ENCODE assay signal across 9 mouse cellular contexts in genomic region chr6:48642764-48643292, GRCm38 (mm10). TPM values are rescaled to one million over a fixed set of nuclear protein-coding genes. Genes with fewer than 3 reads are reported as not detected.
DNase-seq lines count a peak whose midpoint lies in the region; ATAC-seq and TF ChIP-seq lines count a peak whose summit lies in the region.
"Had no signal": no experiment of that assay in that cellular context is flagged by ENCODE, and none has a peak within 500 bp of the region (broad histone marks: within the 10 kb centered on the region; RNA-seq: fewer than 3 reads in every experiment).

No protein-coding gene starts in this region.

- peak; percentile 76 for TF ChIP-seq CTCF in heart, adult 2 months (IDR thresholded peaks at IDR 0.05)

- no peaks in the 10 kb centered on the region for H3K36me3 ChIP-seq in heart, adult 2 months (ENCODE audit: control insufficient read depth, insufficient read depth, low read length)
- no peaks in the 10 kb centered on the region for H3K36me3 ChIP-seq in embryonic facial prominence, embryonic 14.5 days (ENCODE audit: control insufficient read depth, insufficient read depth, low read length)
- H3K36me3 ChIP-seq: limb, embryonic 12.5 days had no signal

- no peak for TF ChIP-seq POLR2A in heart, adult 2 months (IDR thresholded peaks at IDR 0.05; ENCODE audit: insufficient read depth, low read depth, low read length)

- no peak for DNase-seq in heart, adult 2 months
- no peak for DNase-seq in heart, postnatal 25 days (ENCODE audit: low spot score)
- DNase-seq in urinary bladder, postnatal 25 days (ENCODE audit: low spot score), result peak; percentile 37
- no peak for DNase-seq in urinary bladder, adult 2 months (ENCODE audit: low spot score)
- peak; percentile 83 for DNase-seq in embryonic facial prominence, embryonic 14.5 days (ENCODE audit: low spot score)
- DNase-seq in lung, postnatal 14 days, result peak; percentile 61
- DNase-seq in spleen, adult 12 weeks (ENCODE audit: low spot score), result no peak
- no peak for DNase-seq in gastrocnemius, postnatal 14 days

- H3K27ac ChIP-seq in heart, adult 2 months, result no peak overlapping the region
- H3K27ac ChIP-seq in embryonic facial prominence, embryonic 14.5 days (replicated peaks; ENCODE audit: low read depth, low read length), result no peak overlapping the region
- H3K27ac ChIP-seq: limb, embryonic 12.5 days had no signal

- no peaks in the 10 kb centered on the region for H3K9me3 ChIP-seq in embryonic facial prominence, embryonic 14.5 days (ENCODE audit: control insufficient read depth, low read length)
- H3K9me3 ChIP-seq: limb, embryonic 12.5 days had no signal

- no peak overlapping the region for H3K4me2 ChIP-seq in embryonic facial prominence, embryonic 14.5 days (ENCODE audit: low read depth, low read length)
- H3K4me2 ChIP-seq: limb, embryonic 12.5 days had no signal

- peaks cover 1% of the 10 kb centered on the region; the same call in 1 of the 2 replicates for H3K4me1 ChIP-seq in heart, adult 2 months (ENCODE audit: control insufficient read depth, insufficient read depth, low read length)
- no peaks in the 10 kb centered on the region for H3K4me1 ChIP-seq in embryonic facial prominence, embryonic 14.5 days (ENCODE audit: control insufficient read depth, insufficient read depth, low read length)

- H3K27me3 ChIP-seq in heart, adult 2 months (ENCODE audit: control insufficient read depth, insufficient read depth, low read length), result no peaks in the 10 kb centered on the region
- H3K27me3 ChIP-seq in embryonic facial prominence, embryonic 14.5 days (replicated peaks; ENCODE audit: control insufficient read depth, insufficient read depth, low read length), result no peaks in the 10 kb centered on the region
- H3K27me3 ChIP-seq: limb, embryonic 12.5 days had no signal

- 23% methylated on average over 4 of the region's 4 CpGs for WGBS in heart, adult 2 months
- WGBS in embryonic facial prominence, embryonic 14.5 days, result 18% methylated on average over 4 of the region's 4 CpGs

- H3K4me3 ChIP-seq in heart, adult 2 months, result no peak overlapping the region
- no peak overlapping the region for H3K4me3 ChIP-seq in embryonic facial prominence, embryonic 14.5 days (ENCODE audit: low read depth, low read length)
- H3K4me3 ChIP-seq: limb, embryonic 12.5 days had no signal

- intact Hi-C loops in heart, adult 2 months (cut with DNase I), result loop anchor here (1.0 to 5.0 kb wide), 3 partner anchors 61 to 466 kb away; no protein-coding TSS in a partner anchor
- intact Hi-C loops in heart, postnatal 25 days (cut with DNase I), result loop anchor here (1.0 to 2.0 kb wide), 2 partner anchors 61 to 96 kb away; no protein-coding TSS in a partner anchor
- intact Hi-C loops in gastrocnemius, postnatal 14 days (cut with DNase I; ENCODE audit: low total_unique reads), result loop anchor here (5.0 to 10.0 kb wide), 3 partner anchors 61 to 468 kb away; partner anchors contain the start of gene Atp6v0e2

- TF ChIP-seq EP300 in heart, adult 2 months (IDR thresholded peaks at IDR 0.05; ENCODE audit: insufficient read depth, low read depth, low read length), result no peak

- no peak for ATAC-seq in embryonic facial prominence, embryonic 14.5 days (ENCODE audit: low read depth)

- H3K79me2 ChIP-seq in heart, adult 2 months (replicated peaks; ENCODE audit: control insufficient read depth, insufficient read depth, low read length), result no peaks in the 10 kb centered on the region

- H3K9ac ChIP-seq in heart, adult 2 months (ENCODE audit: low read depth, low read length), result no peak overlapping the region
- H3K9ac ChIP-seq in embryonic facial prominence, embryonic 14.5 days (ENCODE audit: low read depth, low read length), result no peak overlapping the region
- H3K9ac ChIP-seq: limb, embryonic 12.5 days had no signal

RNA-seq across cellular contexts. Expression of gene Gimap8, which starts 4.2 kb away (rescaled TPM):
- 1 to 10 TPM; 7.1 to 7.6 TPM for total RNA-seq in heart, adult 2 months (2021)
- 4.1 and 7.3 TPM in 2 replicates for polyA plus RNA-seq in heart, adult 2 months (2012; rRNA removed)
- 1 to 10 TPM; 7.8 to 8.0 TPM for total RNA-seq in heart, postnatal 25 days (2021)
- polyA plus RNA-seq in urinary bladder, adult 2 months (2012; rRNA removed), result 6.2 and 8.1 TPM in 2 replicates
- 0.46 and 0.93 TPM in 2 replicates for polyA plus RNA-seq in embryonic facial prominence, embryonic 14.5 days (2014; fragmentation: Nextera tagmentation; extraction: Ambion mirVana)
- total RNA-seq in gastrocnemius, postnatal 14 days (2021), result 1 to 10 TPM; 4.3 to 5.3 TPM

RNA-seq across cellular contexts. Expression of gene AI854703, which starts 16.3 kb away (rescaled TPM):
- total RNA-seq in heart, adult 2 months (2021), result under 1 TPM; 0.16 to 0.29 TPM
- polyA plus RNA-seq in heart, adult 2 months (2012; rRNA removed), result 0.68 and 1.1 TPM in 2 replicates
- total RNA-seq in heart, postnatal 25 days (2021), result under 1 TPM; 0.14 to 0.23 TPM
- polyA plus RNA-seq in urinary bladder, adult 2 months (2012; rRNA removed), result 5.7 and 6.2 TPM in 2 replicates
- 0.77 and 0.90 TPM in 2 replicates for polyA plus RNA-seq in embryonic facial prominence, embryonic 14.5 days (2014; fragmentation: Nextera tagmentation; extraction: Ambion mirVana)
- under 1 TPM; 0.40 to 0.45 TPM for total RNA-seq in gastrocnemius, postnatal 14 days (2021)

RNA-seq across cellular contexts. Expression of gene Gimap9, which starts 33.1 kb away (rescaled TPM):
- 1 to 10 TPM; 3.1 to 3.4 TPM for total RNA-seq in heart, adult 2 months (2021)
- 1.8 and 3.7 TPM in 2 replicates for polyA plus RNA-seq in heart, adult 2 months (2012; rRNA removed)
- 1 to 10 TPM; 3.1 to 4.9 TPM for total RNA-seq in heart, postnatal 25 days (2021)
- polyA plus RNA-seq in urinary bladder, adult 2 months (2012; rRNA removed), result 5.6 and 6.9 TPM in 2 replicates
- polyA plus RNA-seq in embryonic facial prominence, embryonic 14.5 days (2014; fragmentation: Nextera tagmentation; extraction: Ambion mirVana), result 7.4 and 9.1 TPM in 2 replicates
- 1 to 10 TPM; 1.6 to 2.2 TPM for total RNA-seq in gastrocnemius, postnatal 14 days (2021)

RNA-seq across cellular contexts. Expression of gene Zfp775, which starts 41.0 kb away (rescaled TPM):
- total RNA-seq in heart, adult 2 months (2021), result 10 to 100 TPM; 11.8 to 12.9 TPM
- 6.2 and 7.0 TPM in 2 replicates for polyA plus RNA-seq in heart, adult 2 months (2012; rRNA removed)
- total RNA-seq in heart, postnatal 25 days (2021), result 10 to 100 TPM; 10.9 to 11.2 TPM
- polyA plus RNA-seq in urinary bladder, adult 2 months (2012; rRNA removed), result 4.6 and 7.7 TPM in 2 replicates
- polyA plus RNA-seq in embryonic facial prominence, embryonic 14.5 days (2014; fragmentation: Nextera tagmentation; extraction: Ambion mirVana), result 5.9 and 6.1 TPM in 2 replicates
- total RNA-seq in gastrocnemius, postnatal 14 days (2021), result 1 to 10 TPM; 5.2 to 5.5 TPM

RNA-seq across cellular contexts. Expression of gene Gimap4, which starts 41.5 kb away (rescaled TPM):
- 10 to 100 TPM; 22.4 to 25.3 TPM for total RNA-seq in heart, adult 2 months (2021)
- polyA plus RNA-seq in heart, adult 2 months (2012; rRNA removed), result 28.1 and 42.1 TPM in 2 replicates
- 10 to 100 TPM; 29.0 to 30.8 TPM for total RNA-seq in heart, postnatal 25 days (2021)
- 19.0 and 19.1 TPM in 2 replicates for polyA plus RNA-seq in urinary bladder, adult 2 months (2012; rRNA removed)
- polyA plus RNA-seq in embryonic facial prominence, embryonic 14.5 days (2014; fragmentation: Nextera tagmentation; extraction: Ambion mirVana), result 12.6 and 13.3 TPM in 2 replicates
- total RNA-seq in gastrocnemius, postnatal 14 days (2021), result 10 to 100 TPM; 10.7 to 12.5 TPM

Comparison
In these comparisons a context has a peak if more than half of its experiments do, and no peak if none do; other contexts are left out.
1. DNase-seq: peak in urinary bladder, postnatal 25 days (single experiment), embryonic facial prominence, embryonic 14.5 days (single experiment) and lung, postnatal 14 days (single experiment); none in heart, adult 2 months (0 of 2), heart, postnatal 25 days (single experiment), urinary bladder, adult 2 months (single experiment), spleen, adult 12 weeks (single experiment) and gastrocnemius, postnatal 14 days (single experiment).